Mouse (Mus musculus) lung, postnatal 10 days (tissue): ENCODE measurements at regions not wholly inside any gene's neighbourhood (a gene's known extent, or its start where the extent isn't known, plus 50 kb on each side); places are given as distances from the start of the nearest gene placed in this dataset.

Experiments
- DNase-seq: peaks from one replicate; pipeline ENCODE4 v3.0.0; 2021

- DNase-seq: no peak
These were observed 381.5 kb downstream of the Kcnj3 start for GRCm38 (mm10) chr2:55817273-55817672.

- DNase-seq: peak; percentile 4
These were observed 382.4 kb downstream of the Kcnj3 start for GRCm38 (mm10) chr2:55818220-55818619.

GRCm38 (mm10) chr2:55822726-55823125, 387.0 kb downstream of the Kcnj3 start:
- DNase-seq: no peak

- peak; percentile 2 for DNase-seq
These were observed 405.8 kb downstream of the Kcnj3 start for GRCm38 (mm10) chr2:55841521-55841920.

GRCm38 (mm10) chr2:55846832-55847382, 411.1 kb downstream of the Kcnj3 start:
- no peak for DNase-seq

GRCm38 (mm10) chr2:55862479-55862878, 426.7 kb downstream of the Kcnj3 start:
- DNase-seq: no peak

- DNase-seq: no peak
These were observed 454.2 kb downstream of the Kcnj3 start for GRCm38 (mm10) chr2:55889976-55890375.

- DNase-seq: no peak
These were observed 457.2 kb downstream of the Kcnj3 start for GRCm38 (mm10) chr2:55892821-55893535.

GRCm38 (mm10) chr2:55920294-55920693, 484.5 kb downstream of the Kcnj3 start:
- DNase-seq: no peak
